Mouse (Mus musculus) gastrocnemius, postnatal 14 days (tissue): ENCODE results near the gene Bnc2. TPM values are rescaled to one million over a fixed set of nuclear protein-coding genes. Genes with fewer than 3 reads are reported as not detected.

Source experiments
- DNase-seq: peaks from one replicate; pipeline ENCODE4 v3.0.0; 2021; ENCODE audit warnings: mixed read lengths
- intact Hi-C: fragments of 180-260 bp; cut with DNase I; formaldehyde crosslinking; loops from one replicate; pipeline ENCODE4 v1.15.1; 2025; ENCODE audit warnings: low total_unique reads
- long read RNA-seq, 2 experiments: library from polyadenylated mRNA; stranded (forward); transcript quantifications; one replicate each; pipeline ENCODE4 v2.0.0; 2021
- total RNA-seq, 2 experiments: library from RNA; stranded (reverse); gene quantifications; 2 replicates each; pipeline ENCODE4 v1.2.3; 2021

Bnc2 gene
- 1 to 10 TPM; 4.3 to 5.3 TPM for total RNA-seq
- long read RNA-seq, experiment 1 = 0 reads
- long read RNA-seq, experiment 2 = 0 reads

DNA sequence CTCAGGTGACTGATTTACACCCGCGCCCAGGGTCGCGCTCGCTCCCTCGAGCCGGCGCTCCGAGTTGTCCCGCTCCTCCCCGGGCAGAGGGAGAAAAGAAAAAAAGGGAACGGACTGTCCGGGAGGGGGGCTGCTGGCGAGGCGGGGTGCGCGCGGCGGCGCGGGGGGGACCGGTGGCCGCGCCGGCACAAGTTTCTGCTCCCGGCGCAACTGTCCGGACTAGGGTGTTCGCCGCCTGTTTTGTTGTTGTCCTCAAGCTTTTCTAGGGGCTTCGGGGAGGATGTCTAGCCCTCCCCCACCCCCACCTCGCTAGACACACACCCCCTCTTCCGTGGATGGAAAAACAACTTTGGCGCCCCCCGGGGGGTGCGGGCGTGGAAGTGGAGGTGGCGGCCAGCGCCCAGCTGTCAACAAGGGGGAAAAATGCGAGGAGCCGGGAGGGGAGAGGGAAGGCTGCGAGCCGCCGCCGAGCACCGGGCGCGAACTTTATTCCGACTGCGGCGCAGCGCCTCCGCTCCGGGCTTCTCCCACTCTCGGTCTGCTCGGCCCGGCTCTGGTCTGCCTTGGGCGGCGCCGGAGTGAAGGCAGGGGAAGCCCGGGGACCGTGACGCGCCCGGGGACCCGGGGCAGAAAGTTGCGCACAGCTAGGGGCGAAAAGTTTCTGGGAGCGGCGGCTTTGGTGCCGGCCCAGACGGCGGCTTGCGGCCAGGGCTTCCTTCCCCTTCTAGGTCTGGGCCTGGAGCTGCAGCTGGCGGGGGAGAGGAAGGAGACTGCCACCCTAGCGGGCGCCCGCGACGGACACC is at the start of gene Bnc2:
TSS of gene Bnc2 (minus strand) at position 105 of the 803 bp plus-strand sequence.
- peak; percentile 67 for DNase-seq
- intact Hi-C loops = no loop called here

DNA sequence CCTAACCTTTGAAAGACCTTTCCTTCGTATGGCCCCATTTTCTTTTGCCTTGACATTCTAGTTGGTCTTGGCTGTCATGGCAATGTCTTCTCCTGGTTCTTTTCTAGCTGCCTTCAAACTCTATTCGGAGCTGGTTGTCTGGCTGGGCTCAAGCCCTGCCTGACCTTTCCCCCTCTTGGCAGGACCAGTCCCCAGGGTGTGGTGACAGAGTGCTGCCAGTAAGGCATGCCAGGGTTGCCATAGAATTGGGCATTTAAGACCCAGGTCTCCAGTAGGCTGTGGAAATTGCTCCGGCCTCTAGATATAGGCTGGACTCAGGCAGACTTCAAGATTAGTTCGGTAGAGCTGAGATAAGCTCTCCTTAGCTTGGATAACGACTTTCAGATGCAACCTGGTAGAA is 32.9 kb upstream of the Bnc2 start:
- intact Hi-C loops = no loop called here
- DNase-seq = no peak

DNA sequence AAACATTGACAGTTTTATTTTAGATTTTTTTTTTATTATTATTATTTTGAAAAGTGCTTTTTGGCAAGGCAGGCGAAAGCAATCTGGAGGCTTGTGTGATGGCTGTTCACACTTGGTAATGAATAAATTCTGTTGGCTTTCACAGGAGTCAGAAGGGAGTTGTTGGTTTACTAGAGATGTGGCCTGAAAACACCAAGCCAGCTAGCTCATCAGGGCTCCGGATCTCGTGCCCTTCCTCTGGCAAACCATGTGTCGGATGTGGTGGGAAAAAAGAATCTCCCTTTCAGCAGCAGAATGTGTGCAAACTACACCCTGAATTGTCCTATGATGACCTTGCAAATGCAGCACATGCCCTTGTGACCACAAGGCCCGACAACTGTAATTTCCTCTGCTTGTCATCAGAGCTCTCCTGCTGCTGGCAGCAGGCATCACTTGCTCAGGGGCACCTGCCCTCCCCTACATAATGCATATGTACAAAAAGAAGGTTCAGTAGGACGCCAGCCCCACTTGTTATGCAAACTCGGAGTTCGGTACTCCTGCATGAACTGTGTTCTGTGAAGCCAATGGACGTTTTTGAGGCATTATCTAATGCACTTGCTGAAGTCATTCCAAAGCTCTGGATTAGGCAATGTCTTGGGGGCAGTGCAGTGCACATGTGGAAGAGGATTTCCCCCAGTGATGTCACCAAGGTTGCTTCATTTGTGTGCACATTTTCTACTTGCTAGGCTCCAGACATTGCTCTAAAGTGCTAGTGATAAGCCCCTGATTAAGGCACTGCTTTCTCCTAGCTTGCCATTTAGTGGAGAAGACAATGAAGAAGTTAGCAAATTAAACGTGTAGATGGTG is 10.7 kb upstream of the Bnc2 start:
- intact Hi-C loops = no loop called here
- no peak for DNase-seq

DNA sequence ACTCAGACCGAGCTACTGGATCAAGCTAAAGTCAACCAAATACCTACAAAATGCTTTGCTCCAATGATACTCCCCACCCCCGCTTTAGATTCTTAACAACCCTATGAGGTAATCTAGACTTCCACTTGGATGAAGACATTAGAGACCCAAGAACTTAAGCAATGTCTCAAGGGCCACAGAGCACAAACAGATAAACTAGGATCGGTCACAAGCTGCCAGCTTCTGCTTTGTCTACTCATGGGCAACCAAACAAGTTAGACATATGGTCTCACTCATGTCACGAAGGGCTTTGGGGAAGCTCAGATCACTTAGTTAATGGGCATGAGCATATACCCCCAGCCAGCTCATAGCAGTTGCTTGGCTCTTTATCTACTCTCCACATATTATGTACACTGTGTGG is 9.9 kb upstream of the Bnc2 start:
- intact Hi-C loops = no loop called here
- no peak for DNase-seq

DNA sequence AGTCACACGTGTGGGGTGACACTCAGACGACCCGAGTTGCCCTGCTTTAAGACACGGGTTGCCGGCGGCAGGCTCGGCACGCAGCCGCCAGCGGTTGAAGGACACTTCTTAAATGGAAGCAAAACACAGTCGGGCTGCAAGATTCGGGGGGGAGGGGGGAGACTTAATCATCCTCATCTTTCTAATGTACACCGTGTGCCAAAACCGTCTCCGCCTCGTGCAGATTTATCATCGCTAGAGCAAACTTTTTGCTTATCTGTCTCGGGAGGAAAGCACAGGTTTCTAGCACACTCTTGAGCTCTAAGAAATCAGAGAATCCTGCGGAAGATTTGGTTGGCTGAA is 870 bp upstream of the Bnc2 start:
- no peak for DNase-seq
- intact Hi-C loops = no loop called here

DNA sequence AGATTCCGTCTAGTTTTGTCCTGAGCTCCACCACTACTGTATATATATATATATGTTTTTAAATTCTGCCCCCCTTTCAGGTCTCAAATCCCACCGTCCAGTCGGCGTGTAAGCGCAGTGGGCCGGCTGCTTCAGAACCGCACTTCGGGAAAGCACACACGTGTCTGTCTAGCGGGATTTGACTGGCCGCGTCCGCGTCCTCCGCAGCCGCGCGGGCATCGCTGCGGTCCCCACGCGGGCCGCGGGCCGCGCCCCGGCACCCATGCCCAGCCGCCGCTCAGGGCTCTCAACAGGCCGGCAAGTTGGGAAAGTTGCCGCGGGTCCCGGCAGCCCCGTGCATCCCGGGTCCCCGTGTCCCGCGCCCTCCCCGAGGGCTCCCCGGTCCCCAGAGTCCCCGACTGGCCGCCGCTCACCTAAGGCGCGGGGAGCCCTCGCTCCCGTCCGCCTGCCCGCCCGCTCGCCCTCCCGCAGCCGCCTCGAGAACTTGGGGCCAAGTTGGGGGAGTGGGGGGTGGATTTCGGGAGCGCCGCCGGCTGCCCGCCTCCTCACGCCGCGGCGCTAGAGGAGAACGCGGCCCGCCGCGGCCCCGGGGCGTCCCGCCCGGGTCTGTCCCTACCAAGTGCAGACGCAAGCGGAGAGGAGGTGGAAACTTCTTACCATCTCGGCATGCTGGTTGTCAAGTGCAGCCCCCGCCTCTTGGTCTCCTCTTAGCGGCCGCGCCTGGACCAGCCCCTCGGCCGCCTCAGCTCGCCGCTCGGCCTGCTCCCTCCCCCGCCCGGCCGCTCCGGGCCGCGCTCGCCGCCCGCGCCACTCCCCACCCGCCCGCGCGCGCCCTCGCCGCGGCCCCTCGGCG is 531 bp downstream of the Bnc2 start:
- intact Hi-C loops = no loop called here
- DNase-seq = peak; percentile 69

DNA sequence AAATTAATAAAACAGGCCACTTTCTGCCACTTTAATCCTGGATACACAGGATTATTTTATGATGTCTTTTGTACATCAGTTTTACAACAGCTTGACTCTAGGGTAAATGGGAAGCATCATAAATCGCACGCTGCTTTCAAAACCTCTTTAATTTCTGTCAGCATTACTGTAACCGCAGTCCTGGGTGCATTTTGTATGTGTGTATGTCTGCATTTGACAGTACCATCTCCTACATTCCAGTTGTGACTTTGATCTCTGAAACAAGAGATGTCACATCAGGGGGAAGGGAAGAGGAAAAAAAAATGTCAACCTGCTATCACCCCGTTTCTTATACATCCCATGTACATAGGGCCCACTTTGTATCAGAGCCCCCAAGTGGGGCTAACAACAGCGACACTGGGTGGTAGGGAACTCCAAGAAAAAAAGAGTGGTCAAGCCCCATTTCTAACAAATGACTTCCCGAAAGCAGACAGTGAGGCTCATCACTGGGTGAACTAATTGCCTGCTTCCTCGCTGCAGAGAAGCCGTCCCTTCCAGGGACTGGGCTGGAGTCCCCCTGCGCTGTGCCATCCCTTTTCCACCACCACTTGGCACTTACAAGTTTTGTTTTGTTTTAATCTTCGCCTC is 1.3 kb downstream of the Bnc2 start:
- intact Hi-C loops = no loop called here

DNA sequence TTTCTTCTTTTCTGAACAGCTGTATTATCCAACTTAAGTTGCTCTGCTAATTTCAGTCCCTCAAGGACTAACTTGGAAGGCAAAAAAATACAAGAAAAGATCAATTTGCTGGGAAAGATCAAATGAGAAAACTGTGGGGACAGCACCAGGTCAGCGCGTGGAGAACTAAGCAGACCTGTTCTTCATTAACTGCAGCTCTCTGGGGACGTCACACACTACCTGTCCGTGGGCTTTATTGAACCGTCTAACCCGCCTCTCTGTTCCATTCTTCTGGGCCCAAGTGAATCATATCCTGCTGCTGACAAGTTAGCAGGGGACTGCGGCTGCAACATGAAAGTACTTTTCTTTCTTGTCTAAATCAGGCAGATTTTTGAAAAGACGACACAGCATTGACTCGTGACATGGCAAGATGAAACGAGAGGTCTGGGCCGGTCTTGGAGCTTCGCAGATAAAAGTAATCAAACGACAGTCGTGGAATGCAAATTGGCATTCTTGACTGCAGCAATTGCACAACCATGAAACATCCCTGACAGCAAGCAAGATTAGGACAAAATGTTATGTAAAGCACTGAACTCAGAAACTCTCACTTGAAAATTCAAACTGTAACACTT is 2.8 kb downstream of the Bnc2 start:
- DNase-seq = no peak
- intact Hi-C loops = no loop called here

More for the DNA sequence above, 1.3 kb downstream of the Bnc2 start:
- no peak for DNase-seq

DNA sequence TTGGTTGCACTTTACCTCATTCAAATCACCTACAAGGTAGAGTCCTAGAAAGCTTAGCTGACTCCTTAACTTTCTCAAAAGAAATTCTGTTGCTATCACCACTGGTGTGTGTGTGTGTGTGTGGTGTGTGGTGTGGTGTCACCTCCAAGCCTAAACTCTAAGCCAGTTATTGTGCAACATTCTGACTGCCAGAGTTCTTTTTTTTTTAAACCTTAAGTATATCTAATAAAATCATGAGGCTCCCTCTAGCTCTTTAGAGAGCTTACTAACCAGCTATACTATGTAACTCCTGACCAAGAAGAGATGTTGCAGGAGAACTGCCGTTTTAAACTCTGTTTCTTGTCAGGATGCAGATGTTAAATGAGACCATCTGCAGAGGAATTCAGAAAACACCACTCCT is 4.1 kb downstream of the Bnc2 start:
- intact Hi-C loops = no loop called here

DNA sequence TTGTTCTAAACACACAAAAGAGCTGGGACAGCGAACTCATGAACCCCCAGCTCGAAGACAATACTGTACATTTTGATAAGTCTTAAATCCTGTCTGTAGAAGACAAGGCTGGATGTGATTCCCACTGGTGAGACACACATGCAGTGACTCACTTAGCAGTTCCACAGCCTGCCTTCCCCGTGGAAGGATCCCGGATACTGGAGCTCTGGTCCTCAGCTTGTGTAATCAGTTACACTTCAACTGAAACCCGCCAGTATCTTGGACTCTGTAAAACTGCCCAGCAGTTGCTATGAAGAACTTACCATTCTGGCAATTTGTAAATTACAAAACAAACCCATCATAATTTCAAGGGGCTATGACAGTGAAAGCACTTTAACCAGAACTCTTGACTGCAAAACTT is 5.4 kb downstream of the Bnc2 start:
- no peak for DNase-seq
- intact Hi-C loops = no loop called here

More for the DNA sequence above, 4.1 kb downstream of the Bnc2 start:
- DNase-seq = no peak

DNA sequence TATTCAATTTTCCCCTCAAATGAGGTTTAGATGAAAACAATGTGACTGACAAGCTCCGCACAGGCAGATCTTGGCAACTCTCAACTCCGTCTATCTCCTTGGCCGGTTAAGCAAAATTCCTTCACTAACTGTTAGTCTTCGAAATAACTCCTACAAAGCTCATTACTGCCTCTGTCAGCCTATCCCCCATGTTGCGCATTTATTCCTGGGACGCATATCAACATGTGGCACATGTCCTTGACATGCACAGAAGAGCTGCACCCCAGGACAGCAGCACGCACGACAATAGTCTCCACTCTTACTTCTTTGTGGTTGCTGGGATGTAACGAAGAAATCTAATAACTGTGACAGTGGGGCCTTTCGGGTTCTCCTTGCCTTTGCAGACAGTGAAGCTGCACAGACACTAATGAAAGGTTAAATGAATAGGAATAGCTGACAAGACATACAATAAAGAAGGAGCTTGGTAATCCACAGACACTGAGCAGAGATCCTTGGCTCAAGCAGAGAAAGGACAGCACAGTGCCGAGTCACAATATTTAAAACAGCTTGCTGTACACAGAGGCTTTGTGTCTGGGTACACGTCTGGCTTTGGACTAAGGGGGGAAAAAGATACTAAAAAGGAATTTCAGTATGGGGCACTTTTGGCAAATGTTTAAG is 6.0 kb downstream of the Bnc2 start:
- intact Hi-C loops = no loop called here
- DNase-seq = no peak

DNA sequence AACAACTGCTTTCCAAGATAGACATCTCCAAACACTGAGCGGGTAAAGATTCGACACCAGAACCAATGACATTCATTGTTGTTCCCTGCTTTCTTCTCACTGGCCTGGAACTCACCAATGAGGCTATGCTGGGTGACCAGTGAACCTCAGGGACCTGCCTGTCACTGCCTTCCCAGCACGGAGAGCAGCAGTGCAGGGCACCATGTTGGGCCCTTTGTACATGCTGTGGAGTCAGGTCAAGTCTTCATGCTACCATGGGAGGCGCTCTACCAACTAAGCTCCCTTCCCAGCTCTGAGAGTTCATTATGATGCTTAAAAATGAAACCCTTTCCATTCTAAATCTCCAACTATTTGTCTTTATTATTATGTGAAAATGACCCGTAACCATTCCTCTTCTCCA is 6.8 kb downstream of the Bnc2 start:
- intact Hi-C loops = no loop called here
- DNase-seq = no peak

DNA sequence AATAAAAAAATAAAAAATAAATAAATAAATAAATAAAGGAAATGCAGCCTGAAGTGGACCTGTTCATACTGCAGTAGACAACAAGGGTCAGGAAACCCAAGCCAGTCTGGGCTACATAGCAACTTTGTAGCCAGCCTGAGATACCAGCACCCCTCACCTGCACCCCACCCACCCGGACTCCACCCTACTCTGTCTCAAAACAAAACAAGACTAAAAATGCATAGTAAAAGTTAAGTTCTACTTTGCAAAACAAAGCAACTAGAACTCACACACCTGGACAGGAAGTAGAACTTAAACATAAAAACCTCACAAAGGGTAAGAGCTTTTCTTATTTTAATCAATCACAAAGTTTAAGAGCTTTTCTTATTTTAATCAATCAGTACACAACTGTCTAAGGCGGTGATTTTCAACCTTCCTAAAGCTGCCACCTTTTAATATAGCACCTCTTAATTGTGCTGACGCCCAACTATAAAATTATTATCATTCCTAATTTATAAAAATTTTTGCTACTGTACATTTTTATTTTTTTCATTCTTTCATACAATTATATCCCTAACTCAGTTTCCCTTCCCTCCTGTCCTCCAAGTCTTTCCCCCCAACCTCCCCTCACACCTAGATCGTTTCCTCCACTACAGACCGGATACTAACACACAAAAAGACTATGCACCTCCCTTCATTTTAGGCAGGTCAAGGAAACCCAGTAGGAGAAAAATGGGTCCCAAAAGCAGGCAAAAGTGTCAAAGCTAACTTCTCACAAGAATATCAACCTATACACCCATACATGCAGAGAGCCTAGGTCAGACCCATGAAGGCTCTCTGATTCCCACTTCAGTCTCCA is 12.6 kb downstream of the Bnc2 start:
- intact Hi-C loops = no loop called here
- DNase-seq = no peak

DNA sequence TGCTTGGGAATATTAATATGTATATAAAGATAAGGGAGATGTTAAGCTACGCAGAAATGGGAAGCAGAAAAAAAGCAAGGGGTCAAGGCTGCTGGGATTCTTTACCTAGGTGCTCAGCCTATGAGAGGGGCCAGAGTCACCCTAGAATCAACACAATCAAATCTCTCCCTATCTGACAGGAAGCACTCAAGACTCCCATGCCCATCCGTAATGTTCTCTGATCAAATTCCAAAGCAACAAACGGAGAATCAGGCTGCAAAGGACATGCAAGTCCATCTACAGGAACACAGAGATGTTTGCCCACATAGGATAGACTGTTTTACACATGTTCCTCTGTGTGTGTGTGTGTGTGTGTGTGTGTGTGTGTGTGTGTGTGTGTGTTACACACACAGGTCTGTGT is 13.7 kb downstream of the Bnc2 start:
- no peak for DNase-seq
- intact Hi-C loops = no loop called here

DNA sequence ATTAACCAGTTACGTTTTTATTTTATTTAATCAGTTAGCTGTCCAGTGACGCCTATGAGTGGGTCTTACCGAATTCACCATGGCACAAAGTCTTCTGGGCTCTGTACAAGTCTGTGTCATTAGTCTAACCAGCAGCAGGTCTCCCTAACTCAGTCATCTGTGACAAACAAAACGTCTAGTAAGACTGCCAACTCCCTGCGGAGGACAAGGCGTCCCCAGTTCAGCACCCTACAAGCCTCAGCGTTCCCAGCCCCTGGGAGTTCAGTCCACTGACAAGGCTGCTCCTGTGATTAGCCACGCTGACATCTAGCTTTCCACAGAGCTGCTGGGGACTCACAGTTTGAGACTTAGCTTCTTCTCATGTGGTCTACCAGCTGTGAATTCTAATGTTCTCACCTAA is 23.3 kb downstream of the Bnc2 start:
- no peak for DNase-seq
- intact Hi-C loops = no loop called here

DNA sequence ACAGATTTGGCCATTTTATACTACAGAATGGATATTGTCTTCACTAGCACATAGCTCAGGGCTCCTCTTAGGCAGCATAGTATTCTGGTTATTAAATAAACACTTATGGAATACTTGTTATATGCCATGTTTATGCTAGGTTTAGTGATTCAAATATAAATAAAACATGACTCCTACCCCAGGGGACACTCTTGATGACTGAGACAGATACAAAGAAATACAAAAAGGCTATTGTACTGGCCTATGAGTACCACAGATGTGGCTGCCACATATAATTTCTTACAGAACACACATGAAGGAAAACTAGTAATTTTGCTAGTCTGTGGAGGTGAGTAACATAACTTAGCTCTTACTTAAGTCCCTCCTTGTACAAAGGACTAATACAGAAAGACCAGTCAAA is 28.5 kb downstream of the Bnc2 start:
- intact Hi-C loops = no loop called here
- no peak for DNase-seq

DNA sequence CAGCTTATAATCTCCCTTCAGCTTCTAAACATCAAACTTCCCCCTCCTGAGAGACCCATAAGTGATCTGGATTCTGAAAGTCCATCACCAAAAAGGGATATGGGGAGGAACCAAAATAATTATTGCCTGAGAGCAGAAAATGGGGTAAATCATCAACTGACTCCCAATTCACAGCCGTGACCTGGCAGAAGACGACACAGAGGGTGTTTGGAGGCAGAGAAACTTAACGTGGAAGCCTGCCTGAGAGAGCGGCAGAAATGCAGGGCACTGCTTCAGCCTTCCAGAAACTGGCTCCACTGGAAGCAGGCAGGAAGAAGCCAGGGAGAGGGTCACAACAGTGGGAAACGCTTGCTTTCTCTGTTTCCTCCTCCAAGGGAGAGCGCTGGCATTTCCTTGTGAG is 35.9 kb downstream of the Bnc2 start:
- intact Hi-C loops = no loop called here
- no peak for DNase-seq

DNA sequence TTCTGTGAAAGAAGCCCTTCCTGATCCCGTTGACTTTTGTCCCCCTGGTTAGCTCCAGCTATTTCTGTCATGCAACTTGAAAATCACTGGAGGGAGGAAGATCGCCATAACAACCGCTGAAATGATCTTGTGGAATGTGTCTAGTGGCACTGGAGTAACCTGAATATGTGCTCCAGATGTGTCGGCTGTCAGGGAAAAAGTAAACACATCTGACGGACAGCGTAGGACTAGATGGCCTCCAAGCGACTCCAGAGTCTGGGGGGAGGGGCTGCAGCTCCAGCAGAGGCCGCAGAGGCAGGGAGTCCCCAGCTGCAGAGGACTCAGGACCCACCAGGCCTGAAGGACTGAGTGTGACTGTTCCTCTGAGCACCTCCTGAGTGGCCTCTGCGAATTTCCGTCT is 37.4 kb downstream of the Bnc2 start:
- intact Hi-C loops = no loop called here
- DNase-seq = peak; percentile 29
